Mouse (Mus musculus): ENCODE measurements around the gene Coro1b.

- TF ChIP-seq CTCF (conservative IDR thresholded peaks at IDR 0.05 in 1 of 2, IDR thresholded peaks at IDR 0.05 in 1 of 2; ENCODE audit: low read depth in 2 of 2, low read length in 2 of 2) = no peak
- no peak for TF ChIP-seq MXI1 (IDR thresholded peaks at IDR 0.05; ENCODE audit: low read depth, low read length)
- TF ChIP-seq TBP (conservative IDR thresholded peaks at IDR 0.05; ENCODE audit: low read depth, low read length) = no peak
- TF ChIP-seq MAFK (IDR thresholded peaks at IDR 0.05; ENCODE audit: insufficient replicate concordance, low read length) = no peak
- no peak for TF ChIP-seq USF1 (IDR thresholded peaks at IDR 0.05; ENCODE audit: low read depth, low read length)
- no peak; the same call in 1 of the 2 replicates for TF ChIP-seq POLR2A (IDR thresholded peaks at IDR 0.05; ENCODE audit: low read depth, low read length)
These were observed 21.5 kb upstream of the Coro1b start for GRCm38 (mm10) chr19:4126759-4127495.
